Mouse (Mus musculus) limb, embryonic 14.5 days (tissue): ENCODE data around the gene Rmi1. TPM values are rescaled to one million over a fixed set of nuclear protein-coding genes. Genes with fewer than 3 reads are reported as not detected.
"Not testable (repeated sequence)": the region's sequence is repeated elsewhere in the genome, so short reads cannot be mapped to it uniquely, and the experiment has no call there.

Experiments
- ATAC-seq: fragments of 200-750 bp; cut with Nextera tagmentation; 2 replicates; pipeline ENCODE4 v1.8.0; 2017; ENCODE audit warnings: low read depth, moderate number of reproducible peaks, moderate TSS enrichment; ENCODE audit not compliant: low FRiP score
- DNase-seq: peaks from one replicate; pipeline ENCODE4 v3.0.0-alpha.2; 2015; ENCODE audit warnings: low spot score
- H3K27ac ChIP-seq: fragments of 300-500 bp; sonication (generic); replicated peaks from 2 replicates; pipeline ENCODE4 v1.5.1; 2014; ENCODE audit warnings: low read depth, mild to moderate bottlenecking, low read length, moderate library complexity, mixed read lengths
- H3K27me3 ChIP-seq: fragments of 300-500 bp; sonication (generic); 2 replicates; pipeline ENCODE4 v1.6.1; 2014; ENCODE audit warnings: low read length, mixed read lengths; ENCODE audit not compliant: control insufficient read depth, insufficient read depth
- H3K36me3 ChIP-seq: fragments of 300-500 bp; sonication (generic); 2 replicates; pipeline ENCODE4 v1.6.1; 2014; ENCODE audit warnings: mild to moderate bottlenecking, low read length, moderate library complexity, mixed read lengths; ENCODE audit not compliant: control insufficient read depth, insufficient read depth
- H3K4me1 ChIP-seq: fragments of 300-500 bp; sonication (generic); 2 replicates; pipeline ENCODE4 v1.6.1; 2014; ENCODE audit warnings: antibody characterized with exemption, low read length, mixed read lengths; ENCODE audit not compliant: control insufficient read depth, insufficient read depth
- H3K4me2 ChIP-seq: fragments of 300-500 bp; sonication (generic); replicated peaks from 2 replicates; pipeline ENCODE4 v1.6.1; 2014; ENCODE audit warnings: low read depth, mild to moderate bottlenecking, low read length, moderate library complexity; ENCODE audit not compliant: severe bottlenecking
- H3K4me3 ChIP-seq: fragments of 300-500 bp; sonication (generic); replicated peaks from 2 replicates; pipeline ENCODE4 v1.5.1; 2014; ENCODE audit warnings: low read length
- H3K9ac ChIP-seq: fragments of 300-500 bp; sonication (generic); 2 replicates; pipeline ENCODE4 v1.6.1; 2014; ENCODE audit warnings: mild to moderate bottlenecking, low read depth, low read length, moderate library complexity; ENCODE audit not compliant: severe bottlenecking
- H3K9me3 ChIP-seq: fragments of 300-500 bp; sonication (generic); 2 replicates; pipeline ENCODE4 v1.6.1; 2016; ENCODE audit warnings: low read length; ENCODE audit not compliant: control insufficient read depth
- POLR2A ChIP-seq: fragments of 200-500 bp; IDR thresholded peaks from 2 replicates; pipeline ENCODE4 v1.8.0; 2012; ENCODE audit warnings: inconsistent platforms, mild to moderate bottlenecking, moderate library complexity, borderline replicate concordance; ENCODE audit not compliant: insufficient read depth, insufficient read length; ENCODE audit errors: extremely low read depth
- WGBS: fragments of 180-500 bp; shearing (Covaris S2); extraction: QIAGEN DNeasy Blood & Tissue Kit; methylation state at CpG from one replicate; pipeline ENCODE4 v1.1.7; 2014; 5-methylcytosine and 5-hydroxymethylcytosine counted together
- polyA plus RNA-seq, 2 experiments: library from polyadenylated mRNA; depleted of rRNA in 1 of 2; stranded (reverse) in 1 of 2; unstranded in 1 of 2; fragments of >200 nt; fragmentation: Nextera tagmentation in 1 of 2; extraction: Ambion mirVana in 1 of 2; gene quantifications; 2 replicates each; pipeline versions ENCODE4 v1.2.1 to v1.2.3; 2012 to 2014

Rmi1 gene
- polyA plus RNA-seq, 2 experiments, result 15.2 to 23.5 TPM

DNA sequence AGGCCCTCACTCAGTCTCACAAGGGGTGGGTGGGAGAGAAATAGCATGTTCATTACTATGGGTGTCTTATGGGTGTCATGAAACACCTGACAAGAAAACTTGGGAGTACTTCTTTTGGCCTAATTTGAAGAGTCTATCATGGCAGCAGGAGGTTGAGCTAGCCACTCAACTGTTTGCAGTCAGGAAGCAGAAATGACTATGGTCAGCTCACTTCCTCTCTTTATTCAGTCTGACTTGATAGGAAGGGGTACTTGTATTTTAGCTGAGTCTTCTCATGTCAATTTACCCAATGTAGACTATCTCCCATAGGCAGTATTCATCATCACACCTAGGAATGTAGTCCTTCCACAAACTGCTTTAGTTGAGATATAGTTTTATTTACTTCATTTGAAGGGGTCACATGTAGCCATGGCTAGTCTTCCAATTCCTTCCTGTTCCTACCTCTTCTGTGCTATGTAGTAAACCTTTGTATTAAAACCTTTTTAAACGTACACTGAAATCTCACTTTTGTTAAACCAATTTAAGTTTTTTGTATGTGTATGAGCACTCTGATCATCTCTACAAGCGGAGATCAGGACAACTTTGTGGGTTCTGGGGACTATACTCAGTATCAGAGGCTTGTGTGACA is 12.6 kb upstream of the Rmi1 start:
- Histone ChIP-seq H3K27ac (no peak overlapping the region), H3K9ac (no peak overlapping the region), H3K4me1 (no peaks in the 10 kb centered on the region), H3K4me3 (no peak overlapping the region), H3K9me3 (no peaks in the 10 kb centered on the region), H3K36me3 (peaks cover 42% of the 10 kb centered on the region), H3K27me3 (no peaks in the 10 kb centered on the region), H3K4me2 (no peak overlapping the region)
- no peak for ATAC-seq
- WGBS, result 82% methylated on average over 2 of the region's 2 CpGs
- no peak for TF ChIP-seq POLR2A
- no peak for DNase-seq

DNA sequence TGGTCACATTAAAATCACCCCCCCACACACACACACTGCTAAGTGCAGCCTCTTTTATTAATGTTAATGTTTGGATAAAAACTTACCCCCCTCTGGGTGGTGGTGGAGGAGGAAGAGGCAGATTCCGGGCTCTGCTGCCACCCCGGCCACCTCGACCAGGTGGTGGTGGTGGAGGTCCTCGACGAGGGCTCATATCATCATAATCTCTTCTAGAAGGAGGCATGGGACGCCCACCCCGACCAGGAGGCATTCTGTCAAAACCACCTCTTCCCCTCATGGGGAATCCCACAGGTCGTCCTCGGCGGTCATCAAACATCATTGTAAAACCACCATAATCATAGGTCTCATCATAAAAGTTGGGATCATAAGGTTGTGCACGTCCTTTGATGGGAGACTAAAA is 7.7 kb upstream of the Rmi1 start:
- H3K27ac ChIP-seq, H3K4me3 ChIP-seq, H3K9ac ChIP-seq, ATAC-seq, DNase-seq, H3K4me1 ChIP-seq, H3K27me3 ChIP-seq, H3K9me3 ChIP-seq, H3K4me2 ChIP-seq: not testable (repeated sequence)
- 83% methylated on average over 11 of the region's 11 CpGs for WGBS
- peaks cover 83% of the 10 kb centered on the region for H3K36me3 ChIP-seq

DNA sequence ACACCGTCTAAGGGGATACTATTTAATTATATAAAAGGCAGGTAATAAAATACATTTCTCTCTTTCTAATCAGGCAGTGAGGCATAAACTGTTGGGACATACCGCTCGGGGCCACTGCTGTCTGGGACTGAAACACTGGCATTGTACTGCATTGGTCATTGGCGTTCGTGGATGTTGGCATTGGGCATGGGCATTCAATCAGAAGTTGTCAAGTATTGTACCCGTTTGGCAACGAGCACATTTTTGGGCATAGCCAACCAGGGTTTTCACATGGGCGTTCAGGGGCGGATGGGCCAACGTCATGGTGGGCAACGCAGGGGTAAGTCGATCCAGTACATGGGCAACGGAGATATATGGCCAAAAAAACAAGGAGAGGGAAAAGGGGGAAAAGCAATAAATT is 4.4 kb upstream of the Rmi1 start:
- peaks cover 63% of the 10 kb centered on the region for H3K36me3 ChIP-seq
- no peak for ATAC-seq
- WGBS, result 91% methylated on average over 13 of the region's 13 CpGs

DNA sequence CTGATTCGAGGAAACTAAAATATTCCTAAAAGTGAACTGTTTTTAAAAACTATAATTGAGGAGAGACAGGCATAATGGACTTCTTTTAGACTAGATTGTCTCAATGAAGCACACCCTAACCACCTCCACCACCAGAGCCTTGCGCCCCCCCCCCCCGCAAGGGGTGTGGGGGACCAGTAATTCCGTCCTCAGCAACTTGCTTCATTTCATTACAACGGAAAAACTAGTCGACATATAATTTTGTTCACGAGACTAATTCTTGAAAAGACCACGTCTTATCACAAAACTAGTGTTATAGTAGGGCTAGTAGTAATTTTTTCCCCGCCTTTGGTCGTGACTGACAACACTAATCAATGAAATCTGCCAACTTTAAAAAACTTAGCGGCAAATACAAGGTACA is 1.5 kb upstream of the Rmi1 start:
- DNase-seq, result no peak
- H3K27me3 ChIP-seq, result no peaks in the 10 kb centered on the region
- H3K9me3 ChIP-seq, result no peaks in the 10 kb centered on the region
- TF ChIP-seq POLR2A, result no peak
- under 1% methylated on average over 11 of the region's 11 CpGs for WGBS
- H3K4me2 ChIP-seq, result peak overlapping the region; percentile 82
- peaks cover 35% of the 10 kb centered on the region for H3K36me3 ChIP-seq
- H3K9ac ChIP-seq, result peak overlapping the region; percentile 100
- ATAC-seq, result no peak
- peak overlapping the region; percentile 100 for H3K4me3 ChIP-seq
- H3K27ac ChIP-seq, result no peak overlapping the region
- no peaks in the 10 kb centered on the region for H3K4me1 ChIP-seq

More for the DNA sequence above, 4.4 kb upstream of the Rmi1 start:
- no peak overlapping the region for H3K4me2 ChIP-seq
- no peak for TF ChIP-seq POLR2A
- H3K4me3 ChIP-seq, result no peak overlapping the region
- no peak for DNase-seq
- H3K27ac ChIP-seq, result no peak overlapping the region
- no peak overlapping the region for H3K9ac ChIP-seq
- H3K9me3 ChIP-seq, result no peaks in the 10 kb centered on the region
- H3K27me3 ChIP-seq, result no peaks in the 10 kb centered on the region
- H3K4me1 ChIP-seq, result no peaks in the 10 kb centered on the region

DNA sequence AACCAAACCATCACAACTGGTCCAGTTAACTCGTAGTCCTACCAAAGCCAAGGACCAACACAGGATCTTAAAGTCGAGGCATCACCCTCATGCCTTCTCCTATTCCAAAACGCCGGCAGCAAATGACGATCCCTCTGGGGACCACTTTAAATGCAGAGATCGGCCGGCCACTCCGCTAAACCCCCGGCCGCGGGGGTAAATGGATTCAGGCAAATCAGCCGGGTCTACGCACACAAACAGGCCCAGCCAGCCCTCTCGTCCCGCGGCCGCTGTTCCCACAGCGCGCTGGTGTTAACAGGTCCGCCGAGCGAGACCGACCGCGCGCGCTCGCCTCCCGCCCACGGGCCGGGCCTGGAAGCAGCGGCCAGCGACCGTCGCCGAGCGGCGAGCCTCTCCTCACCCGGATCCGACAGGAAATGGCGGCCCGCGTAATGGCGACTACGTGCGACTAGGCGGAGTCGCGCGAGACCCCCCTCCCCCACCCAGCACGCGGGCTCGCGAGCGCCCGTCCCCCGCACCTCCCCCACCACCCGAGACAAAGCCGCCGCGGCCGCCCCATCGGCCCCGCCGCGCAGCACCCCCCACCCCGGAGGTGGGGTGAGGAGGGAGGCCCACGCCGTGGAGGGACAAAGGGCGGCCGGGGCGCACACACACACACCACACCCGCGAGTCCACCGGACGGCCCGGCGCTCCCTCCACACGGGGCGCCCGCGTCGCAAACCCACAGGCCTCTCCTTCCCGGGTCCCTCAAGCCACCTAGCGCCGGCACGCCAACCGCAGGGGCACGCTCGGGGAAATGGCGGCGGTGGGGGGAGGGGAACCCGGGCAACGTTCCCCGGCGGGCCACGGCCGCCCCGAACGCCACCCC is 679 bp upstream of the Rmi1 start:
- peak; percentile 23 for ATAC-seq
- 1% methylated on average over 37 of the region's 100 CpGs for WGBS
- H3K27me3 ChIP-seq, result no peaks in the 10 kb centered on the region
- no peaks in the 10 kb centered on the region for H3K4me1 ChIP-seq
- peak overlapping the region; percentile 100 for H3K4me3 ChIP-seq
- peak overlapping the region; percentile 100 for H3K9ac ChIP-seq
- no peaks in the 10 kb centered on the region for H3K9me3 ChIP-seq
- H3K27ac ChIP-seq, result peak overlapping the region; percentile 99
- no peak for TF ChIP-seq POLR2A
- DNase-seq, result peak; percentile 71
- peak overlapping the region; percentile 82 for H3K4me2 ChIP-seq
- peaks cover 31% of the 10 kb centered on the region for H3K36me3 ChIP-seq
